Mouse (Mus musculus) left cerebral cortex, adult 11 months (tissue): ENCODE measurements around the gene Ryr1.
"Not testable (repeated sequence)": the region's sequence is repeated elsewhere in the genome, so short reads cannot be mapped to it uniquely, and the experiment has no call there.

ENCODE experiments used
- DNase-seq: peaks from one replicate; pipeline ENCODE4 v3.0.0; 2022; ENCODE audit warnings: low spot score

Gene Ryr1

DNA sequence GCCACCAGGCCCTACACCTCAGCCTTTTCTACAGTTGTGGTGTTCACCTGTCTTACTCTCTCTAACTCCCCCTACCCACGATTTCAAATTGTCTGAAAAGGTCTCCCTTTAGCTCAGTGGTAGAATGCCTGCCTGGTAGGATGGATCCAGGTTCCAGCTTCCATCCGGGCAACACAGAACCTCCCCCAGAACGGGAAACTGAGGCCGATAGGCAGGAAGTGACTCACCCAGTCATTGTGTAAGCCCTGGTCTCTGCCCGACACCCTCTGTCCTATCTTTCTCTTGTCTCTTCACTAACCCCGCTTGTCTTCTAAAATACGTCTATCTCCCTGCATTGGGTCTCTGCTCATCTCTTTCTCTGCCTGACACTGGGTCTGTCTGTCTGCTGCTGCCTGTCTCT, 139.8 kb downstream of the Ryr1 start:
- DNase-seq = no peak

DNA sequence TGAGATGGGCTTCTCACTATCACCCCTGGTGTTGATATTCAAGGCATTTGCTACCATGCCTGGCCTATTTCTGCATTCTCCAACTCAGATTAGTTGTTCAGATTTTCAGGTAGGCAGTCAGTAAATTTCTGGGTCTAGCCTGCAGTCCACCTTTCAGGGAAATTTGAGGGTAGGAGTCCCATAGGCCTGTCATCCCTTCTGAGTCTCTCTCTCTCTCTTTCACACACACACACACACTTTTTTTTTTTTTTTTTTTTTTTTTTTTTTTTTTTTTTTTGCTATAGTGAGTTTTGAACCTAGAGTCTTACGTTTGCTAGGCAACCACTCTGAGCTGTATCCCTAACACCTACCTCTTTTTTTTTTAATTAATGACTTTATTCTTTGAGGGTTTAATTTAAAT, 140.5 kb downstream of the Ryr1 start:
- DNase-seq = no peak

DNA sequence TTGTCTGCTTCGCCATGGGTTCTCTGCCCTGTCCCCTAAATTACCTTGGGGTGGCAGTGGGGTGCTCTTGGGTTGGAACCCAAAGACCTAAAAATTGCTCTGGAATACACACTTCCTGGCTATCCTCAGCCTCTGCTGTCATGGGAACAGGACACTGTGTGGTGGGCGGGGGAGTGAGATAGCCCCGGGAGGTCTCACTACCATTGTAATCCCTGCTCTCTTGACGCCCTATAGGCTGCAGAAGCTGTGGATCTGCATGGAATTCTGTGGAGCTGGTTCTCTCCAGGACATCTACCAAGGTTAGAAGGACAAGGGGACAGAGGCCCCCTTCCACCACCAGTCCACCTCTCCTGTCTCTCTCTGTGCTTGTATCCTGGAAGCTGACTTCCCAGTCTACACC, 141.1 kb downstream of the Ryr1 start:
- DNase-seq = no peak

- DNase-seq = no peak
Measured at GRCm38 (mm10) chr7:28983141-28983564, 141.8 kb downstream of the Ryr1 start.

GRCm38 (mm10) chr7:28982274-28983013, 142.5 kb downstream of the Ryr1 start:
- DNase-seq = no peak

DNA sequence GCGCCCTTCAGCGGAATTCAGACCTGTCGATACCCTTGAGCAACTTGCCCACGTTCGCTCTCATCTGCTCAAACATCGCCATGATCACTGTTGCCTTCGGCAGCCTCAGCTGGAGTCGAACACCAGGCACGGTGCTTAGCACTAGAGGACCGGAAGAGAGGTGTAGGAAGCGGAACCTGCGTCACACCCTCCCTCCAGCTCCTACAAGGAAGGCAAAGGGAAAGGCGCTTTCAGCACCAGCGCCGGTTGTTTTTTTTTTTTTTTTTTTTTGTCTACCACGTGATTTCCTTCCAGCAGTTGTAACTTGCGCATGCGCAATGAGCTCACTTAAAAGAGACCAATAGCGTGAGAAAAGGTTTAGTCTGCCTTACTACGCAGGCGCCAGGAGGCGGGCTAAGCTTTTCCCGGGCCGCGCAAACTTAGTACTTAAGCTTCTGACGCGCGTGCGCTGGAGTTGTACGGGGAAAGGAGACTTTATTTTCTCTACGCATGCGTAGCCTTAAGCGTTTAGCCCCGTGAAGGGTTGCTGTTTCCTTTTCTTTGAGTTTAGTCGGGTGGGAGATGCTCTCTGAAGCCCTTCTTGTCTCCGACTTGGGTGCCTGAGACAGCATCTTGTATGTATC, 143.2 kb downstream of the Ryr1 start, which contains the start of the genes Eif3k and Map4k1:
TSS of gene Eif3k (minus strand) at position 214 of the 623 bp plus-strand sequence.
TSS of gene Map4k1 (plus strand) at position 400 of the 623 bp plus-strand sequence.
- DNase-seq = peak; percentile 98

- no peak for DNase-seq
Measured at GRCm38 (mm10) chr7:28977556-28977955, 147.4 kb downstream of the Ryr1 start.

- DNase-seq = peak; percentile 28
Measured at GRCm38 (mm10) chr7:28973025-28973424, 152.0 kb downstream of the Ryr1 start.

DNA sequence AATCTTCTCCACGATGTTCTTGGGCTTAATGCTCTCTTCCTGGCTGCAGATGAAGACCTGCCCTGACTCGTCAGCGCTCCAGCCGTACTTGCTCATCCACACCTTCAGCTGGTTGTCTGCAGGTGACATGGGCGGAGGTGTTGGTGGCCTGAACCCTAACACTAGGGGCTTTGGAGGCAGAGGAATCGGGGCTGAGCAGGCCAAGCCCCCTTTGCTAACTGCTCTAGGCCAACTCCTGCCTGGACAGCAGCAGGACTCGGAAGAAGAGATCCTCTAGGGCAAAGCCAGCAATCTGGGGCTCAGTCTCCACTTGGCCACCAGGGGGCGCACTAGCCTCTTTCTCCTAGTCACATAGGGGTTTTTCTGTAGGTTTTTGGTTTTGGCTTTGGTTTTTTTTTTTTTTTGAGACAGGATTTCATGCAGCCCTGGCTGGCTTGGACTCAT, 152.4 kb downstream of the Ryr1 start:
- DNase-seq = peak; percentile 51

GRCm38 (mm10) chr7:28971770-28972269, 153.2 kb downstream of the Ryr1 start:
- no peak for DNase-seq

DNA sequence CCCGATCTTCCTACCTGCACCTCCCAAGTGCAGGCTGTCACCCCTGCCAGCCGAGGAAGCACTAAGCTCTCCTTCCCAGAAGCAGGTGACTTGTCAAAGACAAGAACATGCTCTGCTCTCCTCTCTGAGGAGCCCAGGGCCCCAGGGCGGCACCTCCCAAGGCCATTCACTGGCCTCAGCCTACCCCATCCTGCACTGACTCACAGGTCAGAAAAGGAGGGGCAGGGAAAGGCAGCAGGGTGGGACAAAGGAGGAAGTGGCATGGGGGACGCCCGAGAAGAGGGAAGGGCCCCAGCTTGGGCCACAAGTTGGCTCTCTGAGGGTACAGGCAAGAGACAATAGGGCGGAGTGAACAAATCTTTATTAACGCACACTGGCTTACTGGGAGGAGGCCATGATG, 153.9 kb downstream of the Ryr1 start:
- DNase-seq = no peak

DNA sequence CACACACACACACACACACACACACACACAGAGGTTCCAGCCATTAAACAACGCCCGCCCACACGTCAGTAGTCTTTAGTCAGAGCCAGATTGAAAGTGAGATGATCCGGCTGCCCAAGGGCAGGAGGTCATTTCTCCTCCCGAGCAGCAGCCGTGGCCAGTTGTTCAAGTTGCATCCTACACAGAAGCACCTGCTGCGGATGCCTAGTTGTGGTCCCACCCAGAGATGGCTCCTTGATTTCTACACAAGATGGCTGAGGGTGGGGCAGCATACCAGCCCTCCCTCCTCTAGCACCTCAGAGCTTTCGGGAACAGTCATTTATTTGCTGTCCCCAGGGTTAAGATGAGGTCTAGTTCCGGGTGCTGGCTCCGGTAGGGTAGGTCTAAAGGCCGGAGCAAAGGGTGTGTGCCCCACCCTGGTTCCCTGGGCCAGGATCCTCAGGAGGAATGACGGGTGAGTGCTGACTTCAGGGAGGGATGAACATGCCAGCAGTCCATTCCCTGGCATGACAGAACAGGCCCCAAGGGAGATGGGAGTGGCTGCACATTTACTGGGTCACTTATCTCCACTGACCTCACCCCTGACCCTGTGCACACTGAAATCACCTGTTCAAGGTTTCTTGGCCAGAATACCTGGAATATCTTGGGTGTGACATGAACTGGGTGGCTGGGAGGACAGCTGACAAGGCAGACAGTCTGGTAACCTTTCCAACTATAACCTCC, 155.1 kb downstream of the Ryr1 start:
- no peak for DNase-seq

GRCm38 (mm10) chr7:28969271-28969670, 155.7 kb downstream of the Ryr1 start:
- DNase-seq = no peak

GRCm38 (mm10) chr7:28968120-28968519, 156.9 kb downstream of the Ryr1 start:
- not testable (repeated sequence) for DNase-seq

GRCm38 (mm10) chr7:28966751-28967505, 158.1 kb downstream of the Ryr1 start:
- DNase-seq = no peak

DNA sequence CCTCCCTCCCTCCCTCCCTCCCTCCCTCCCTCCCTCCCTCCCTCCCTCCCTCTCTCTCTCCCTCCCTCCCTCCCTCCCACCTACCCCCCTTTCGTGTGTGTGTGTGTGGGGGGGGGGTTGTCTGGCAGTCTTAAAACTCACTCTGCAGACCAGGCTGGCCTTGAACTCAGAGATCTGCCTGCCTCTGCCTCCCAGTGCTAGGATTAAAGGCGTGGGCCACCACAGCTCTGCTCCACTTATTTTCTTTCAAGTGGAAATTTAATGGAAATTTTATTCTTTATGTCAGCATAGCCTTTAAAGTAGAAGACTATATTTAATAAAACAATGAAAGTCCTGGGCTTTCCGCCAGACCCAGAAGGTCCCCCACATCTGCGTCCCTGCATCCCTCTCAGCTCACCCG, 158.8 kb downstream of the Ryr1 start:
- DNase-seq = no peak

GRCm38 (mm10) chr7:28965346-28965840, 159.6 kb downstream of the Ryr1 start:
- no peak for DNase-seq

GRCm38 (mm10) chr7:28963399-28963923, 161.5 kb downstream of the Ryr1 start:
- no peak for DNase-seq

DNA sequence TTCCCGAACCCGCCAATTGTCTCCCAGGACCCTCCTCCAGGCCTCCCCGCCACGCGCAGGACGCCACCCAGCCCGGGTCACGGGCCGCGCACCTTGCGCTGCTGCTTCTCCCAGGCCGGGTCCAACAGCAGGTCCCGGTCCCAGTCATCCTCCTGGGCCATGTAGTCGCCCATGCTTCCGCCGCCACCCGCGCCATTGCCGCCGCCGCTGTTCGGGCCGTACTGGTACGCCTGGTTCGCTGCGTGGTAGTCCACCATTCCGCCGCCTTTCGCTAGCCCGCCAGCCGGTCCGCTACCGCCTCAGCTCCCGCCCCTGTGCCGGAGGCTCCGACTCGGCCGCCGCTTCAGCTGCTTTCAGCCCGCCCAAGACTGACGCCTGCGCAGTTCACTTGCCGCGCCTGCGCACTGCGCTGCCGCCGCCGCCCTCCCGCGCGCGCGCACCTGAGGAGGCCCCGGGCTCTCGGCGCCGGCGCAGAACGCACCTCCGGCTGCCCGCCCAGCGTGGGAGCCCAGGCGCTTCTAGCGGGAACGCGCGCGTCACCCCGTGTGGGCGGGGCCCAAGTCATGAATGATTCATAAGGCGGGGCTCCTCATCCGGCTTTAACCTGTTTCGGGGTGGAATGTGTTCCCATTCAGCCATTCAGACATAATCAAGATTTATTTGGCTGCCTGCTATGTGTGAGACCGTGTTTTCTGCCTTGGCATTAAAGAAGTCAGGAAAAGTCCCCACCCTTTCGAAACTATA, 162.9 kb downstream of the Ryr1 start, which contains the start of gene Actn4:
TSS of gene Actn4 (minus strand) at position 414 of the 744 bp plus-strand sequence.
- DNase-seq = peak; percentile 97

DNA sequence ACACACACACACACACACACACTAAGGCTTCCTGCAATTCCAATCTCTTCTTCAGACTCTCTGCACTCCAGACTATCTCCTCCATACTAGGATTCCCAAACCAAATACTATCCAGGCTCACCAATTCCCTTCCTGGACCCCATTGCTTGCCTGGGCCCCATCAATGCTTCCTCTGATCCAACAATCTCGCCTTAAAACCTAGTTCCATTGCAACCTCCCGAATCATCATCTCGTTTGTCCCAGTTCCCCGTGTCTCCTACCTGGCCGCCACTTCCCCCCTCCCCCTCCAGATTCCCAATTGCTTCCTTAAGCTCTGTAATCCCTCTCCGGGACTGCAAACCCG, 163.4 kb downstream of the Ryr1 start:
- no peak for DNase-seq
